Mouse (Mus musculus) ES-E14 (cell line): ENCODE data around the gene Sult3a1. TPM values are rescaled to one million over a fixed set of nuclear protein-coding genes. Genes with fewer than 3 reads are reported as not detected.

Source experiments
- DNase-seq: peaks from one replicate; pipeline ENCODE4 v3.0.0-alpha.2; 2013; ENCODE audit warnings: low read depth, low spot score
- H3K27ac ChIP-seq: 2 replicates; pipeline ENCODE4 v1.5.1; 2012; ENCODE audit warnings: low read depth, mild to moderate bottlenecking, low read length, moderate library complexity, mixed read lengths; ENCODE audit not compliant: poor library complexity, insufficient read depth, severe bottlenecking
- H3K36me3 ChIP-seq: 2 replicates; pipeline ENCODE4 v1.6.1; 2012; ENCODE audit warnings: mild to moderate bottlenecking, low read length, moderate library complexity, mixed read lengths; ENCODE audit not compliant: control insufficient read depth, poor library complexity, insufficient read depth, severe bottlenecking
- H3K4me1 ChIP-seq, 2 experiments: fragments of 150-350 bp in 1 of 2; sonication (generic) in 1 of 2; 2 replicates each; pipeline ENCODE4 v1.6.1; 2012; ENCODE audit warnings: low read length in 2 of 2, mild to moderate bottlenecking in 1 of 2, mixed read lengths in 1 of 2; ENCODE audit not compliant: control insufficient read depth in 2 of 2, insufficient read depth in 2 of 2, poor library complexity in 1 of 2
- H3K4me3 ChIP-seq, 2 experiments: fragments of 150-350 bp in 1 of 2; sonication (generic) in 1 of 2; 2 replicates each; pipeline ENCODE4 v1.5.1; 2012; ENCODE audit warnings: low read length in 2 of 2, low read depth in 1 of 2, mild to moderate bottlenecking in 1 of 2, mixed read lengths in 1 of 2; ENCODE audit not compliant: insufficient read depth in 1 of 2, poor library complexity in 1 of 2, severe bottlenecking in 1 of 2
- H3K9ac ChIP-seq: 2 replicates; pipeline ENCODE4 v1.6.1; 2012; ENCODE audit warnings: low read depth, mild to moderate bottlenecking, low read length, mixed read lengths; ENCODE audit not compliant: poor library complexity, insufficient read depth, severe bottlenecking
- H3K9me3 ChIP-seq: fragments of 150-350 bp; sonication (generic); 2 replicates; pipeline ENCODE4 v1.6.1; 2012; ENCODE audit warnings: low read depth, mild to moderate bottlenecking, low read length; ENCODE audit not compliant: control insufficient read depth, insufficient read depth
- CHD2 ChIP-seq: IDR thresholded peaks from 2 replicates; pipeline ENCODE4 v1.6.1; 2014; ENCODE audit warnings: mild to moderate bottlenecking, low read depth, low read length, inconsistent platforms
- HCFC1 ChIP-seq: IDR thresholded peaks from 2 replicates; pipeline ENCODE4 v1.6.1; 2012; ENCODE audit warnings: low read length, inconsistent platforms, borderline replicate concordance; ENCODE audit not compliant: insufficient read depth
- MAFK ChIP-seq: IDR thresholded peaks from 2 replicates; pipeline ENCODE4 v1.6.1; 2014; ENCODE audit warnings: mild to moderate bottlenecking, low read depth, low read length, inconsistent platforms; ENCODE audit not compliant: insufficient read depth
- ZC3H11A ChIP-seq: IDR thresholded peaks from 2 replicates; pipeline ENCODE4 v1.6.1; 2012; ENCODE audit warnings: low read depth, mild to moderate bottlenecking, inconsistent platforms, low read length, borderline replicate concordance
- ZNF384 ChIP-seq: IDR thresholded peaks from 2 replicates; pipeline ENCODE4 v1.6.1; 2012; ENCODE audit warnings: low read depth, low read length, inconsistent platforms
- in situ Hi-C, 2 experiments: fragments of 600-800 bp; cut with MboI; formaldehyde crosslinking; loops; one replicate each; pipeline ENCODE4 v1.15.1; 2025; ENCODE audit warnings: low sequenced_read_pairs in 2 of 2, inconsistent platforms in 1 of 2; ENCODE audit not compliant: unreplicated experiment in 2 of 2
- total RNA-seq: library from RNA; depleted of rRNA; stranded (reverse); fragments of 300-350 nt; gene quantifications from 2 replicates; pipeline ENCODE4 v1.2.3, GENCODE M21; 2012; rRNA removed

The Sult3a1 gene
- not detected in 2 replicates for total RNA-seq

GRCm38 (mm10) chr10:33857421-33857820, at the start of gene Sult3a1:
Sult3a1 (plus strand) TSS chr10:33857721.
- no peak for DNase-seq
- no peaks in the 10 kb centered on the region for H3K36me3 ChIP-seq
- in situ Hi-C loops: no loop called here

GRCm38 (mm10) chr10:33811807-33812206, 45.7 kb upstream of the Sult3a1 start:
- no peak for TF ChIP-seq MAFK
- no peak for TF ChIP-seq CHD2
- no peak for TF ChIP-seq ZNF384
- no peak for TF ChIP-seq ZC3H11A
- TF ChIP-seq HCFC1: no peak
- Histone ChIP-seq H3K27ac (no peak overlapping the region), H3K4me1 (peaks cover 0 to 2% of the 10 kb centered on the region in 2 experiments; a peak in 1 of 4 replicates), H3K36me3 (no peaks in the 10 kb centered on the region), H3K9me3 (no peaks in the 10 kb centered on the region), H3K4me3 (no peak overlapping the region), H3K9ac (no peak overlapping the region)
- no peak for DNase-seq
- in situ Hi-C loops: no loop called here

More at GRCm38 (mm10) chr10:33857421-33857820, at the start of gene Sult3a1:
- no peak within 1 kb of the TSS for H3K27ac ChIP-seq
- TF ChIP-seq MAFK: no peak
- TF ChIP-seq CHD2: no peak
- no peak within 1 kb of the TSS for H3K9ac ChIP-seq
- H3K4me3 ChIP-seq: no peak within 1 kb of the TSS
- H3K4me1 ChIP-seq: no peaks in the 10 kb centered on the region
- H3K9me3 ChIP-seq: no peaks in the 10 kb centered on the region

- no peak overlapping the region for H3K9ac ChIP-seq
- no peak for TF ChIP-seq CHD2
- no peaks in the 10 kb centered on the region for H3K9me3 ChIP-seq
- in situ Hi-C loops: no loop called here
- DNase-seq: no peak
- no peak overlapping the region for H3K27ac ChIP-seq
- H3K4me3 ChIP-seq: no peak overlapping the region
- no peaks in the 10 kb centered on the region for H3K36me3 ChIP-seq
- peaks cover 0 to 2% of the 10 kb centered on the region in 2 experiments; a peak in 1 of 4 replicates for H3K4me1 ChIP-seq
Observed at GRCm38 (mm10) chr10:33814266-33814665, 43.3 kb upstream of the Sult3a1 start.

GRCm38 (mm10) chr10:33816923-33817322, 40.6 kb upstream of the Sult3a1 start:
- Histone ChIP-seq H3K4me3 (no peak overlapping the region), H3K4me1 (peaks cover 0 to 1% of the 10 kb centered on the region in 2 experiments; a peak in 1 of 4 replicates), H3K9me3 (no peaks in the 10 kb centered on the region), H3K36me3 (no peaks in the 10 kb centered on the region), H3K9ac (no peak overlapping the region), H3K27ac (no peak overlapping the region)
- in situ Hi-C loops: no loop called here
- no peak for TF ChIP-seq ZNF384
- TF ChIP-seq CHD2: no peak
- TF ChIP-seq ZC3H11A: no peak
- no peak for TF ChIP-seq HCFC1
- no peak for TF ChIP-seq MAFK
- no peak for DNase-seq

- H3K4me1 ChIP-seq: no peaks in the 10 kb centered on the region
- no peaks in the 10 kb centered on the region for H3K36me3 ChIP-seq
- TF ChIP-seq ZNF384 (no peak), ZC3H11A (no peak), CHD2 (no peak), HCFC1 (no peak), MAFK (no peak)
- no peak for DNase-seq
- H3K9ac ChIP-seq: no peak overlapping the region
- H3K27ac ChIP-seq: no peak overlapping the region
- no peaks in the 10 kb centered on the region for H3K9me3 ChIP-seq
- no peak overlapping the region for H3K4me3 ChIP-seq
- in situ Hi-C loops: no loop called here
Observed at GRCm38 (mm10) chr10:33820892-33821291, 36.6 kb upstream of the Sult3a1 start.
